Mouse (Mus musculus) MEL (cell line): ENCODE measurements around the gene Cflar. TPM values are rescaled to one million over a fixed set of nuclear protein-coding genes. Genes with fewer than 3 reads are reported as not detected.

Experiments
- DNase-seq: peaks from one replicate; pipeline ENCODE4 v3.0.0; 2011; ENCODE audit warnings: low read depth, low spot score
- H3K27ac ChIP-seq: 2 replicates; pipeline ENCODE4 v1.5.1; 2012; ENCODE audit warnings: low read depth, mild to moderate bottlenecking, control low read depth, low read length, moderate library complexity; ENCODE audit not compliant: control insufficient read depth
- H3K27me3 ChIP-seq, 2 experiments: fragments of 150-350 bp in 1 of 2; sonication (generic) in 1 of 2; 2 replicates each; pipeline ENCODE4 v1.6.1; 2012; ENCODE audit warnings: low read length in 2 of 2, mild to moderate bottlenecking in 2 of 2, improper control_type of control experiment in 1 of 2, moderate library complexity in 1 of 2; ENCODE audit not compliant: insufficient read depth in 2 of 2, control insufficient read depth in 1 of 2
- H3K36me3 ChIP-seq, 2 experiments: 2 replicates each; pipeline ENCODE4 v1.6.1; 2012 to 2014; ENCODE audit warnings: low read length in 2 of 2, improper control_type of control experiment in 1 of 2, inconsistent platforms in 1 of 2, mild to moderate bottlenecking in 1 of 2; ENCODE audit not compliant: insufficient read depth in 2 of 2, control insufficient read depth in 1 of 2
- H3K4me1 ChIP-seq, 2 experiments: fragments of 150-350 bp in 1 of 2; sonication (generic) in 1 of 2; 2 replicates each; pipeline ENCODE4 v1.6.1; 2012; ENCODE audit warnings: low read length in 2 of 2, improper control_type of control experiment in 1 of 2, mild to moderate bottlenecking in 1 of 2; ENCODE audit not compliant: insufficient read depth in 2 of 2, control insufficient read depth in 1 of 2
- H3K4me3 ChIP-seq, 2 experiments: fragments of 150-350 bp in 1 of 2; sonication (generic) in 1 of 2; 2 replicates each; pipeline ENCODE4 v1.5.1; 2012; ENCODE audit warnings: low read depth in 2 of 2, low read length in 2 of 2, mild to moderate bottlenecking in 2 of 2, moderate library complexity in 2 of 2, control low read depth in 1 of 2, improper control_type of control experiment in 1 of 2; ENCODE audit not compliant: control insufficient read depth in 1 of 2, insufficient read depth in 1 of 2
- H3K79me2 ChIP-seq: 2 replicates; pipeline ENCODE4 v1.6.1; 2012; ENCODE audit warnings: mild to moderate bottlenecking, low read length, moderate library complexity; ENCODE audit not compliant: control insufficient read depth, poor library complexity, insufficient read depth
- H3K9ac ChIP-seq: 2 replicates; pipeline ENCODE4 v1.6.1; 2012; ENCODE audit warnings: low read depth, mild to moderate bottlenecking, control low read depth, low read length, moderate library complexity; ENCODE audit not compliant: control insufficient read depth, poor library complexity, severe bottlenecking
- H3K9me3 ChIP-seq: fragments of 150-350 bp; sonication (generic); replicated peaks from 2 replicates; pipeline ENCODE4 v1.6.1; 2012; ENCODE audit warnings: mild to moderate bottlenecking, low read length, improper control_type of control experiment, moderate library complexity; ENCODE audit not compliant: insufficient read depth
- CHD1 ChIP-seq: IDR thresholded peaks from 2 replicates; pipeline ENCODE4 v1.6.1; 2012; ENCODE audit warnings: low read depth, mild to moderate bottlenecking, inconsistent platforms, low read length, improper control_type of control experiment
- CTCF ChIP-seq, 3 experiments: IDR thresholded peaks in 2 of 3; conservative IDR thresholded peaks in 1 of 3; 2 replicates each; pipeline ENCODE4 v1.5.1; 2011 to 2012; ENCODE audit warnings: low read length in 3 of 3, low read depth in 2 of 3, mild to moderate bottlenecking in 2 of 3, improper control_type of control experiment in 1 of 3, inconsistent platforms in 1 of 3, mixed read lengths in 1 of 3, moderate library complexity in 1 of 3; ENCODE audit not compliant: control insufficient read depth in 1 of 3, insufficient read depth in 1 of 3, poor library complexity in 1 of 3, severe bottlenecking in 1 of 3
- E2F4 ChIP-seq: IDR thresholded peaks from 2 replicates; pipeline ENCODE4 v1.6.1; 2011; ENCODE audit warnings: low read depth, low read length, improper control_type of control experiment, borderline replicate concordance
- ELF1 ChIP-seq: IDR thresholded peaks from 2 replicates; pipeline ENCODE4 v1.6.1; 2014; ENCODE audit warnings: low read depth, mild to moderate bottlenecking, inconsistent platforms, low read length, improper control_type of control experiment, moderate library complexity
- EP300 ChIP-seq, 2 experiments: IDR thresholded peaks; 2 replicates each; pipeline ENCODE4 v1.6.1; 2011; ENCODE audit warnings: improper control_type of control experiment in 2 of 2, low read length in 2 of 2, low read depth in 1 of 2, mild to moderate bottlenecking in 1 of 2
- ETS1 ChIP-seq: IDR thresholded peaks from 2 replicates; pipeline ENCODE4 v1.6.1; 2012; ENCODE audit warnings: low read depth, mild to moderate bottlenecking, inconsistent platforms, low read length, improper control_type of control experiment, moderate library complexity
- GABPA ChIP-seq: IDR thresholded peaks from 2 replicates; pipeline ENCODE4 v1.6.1; 2012; ENCODE audit warnings: low read depth, mild to moderate bottlenecking, inconsistent platforms, low read length, improper control_type of control experiment, moderate library complexity
- HCFC1 ChIP-seq: IDR thresholded peaks from 2 replicates; pipeline ENCODE4 v1.6.1; 2012; ENCODE audit warnings: low read depth, mild to moderate bottlenecking, inconsistent platforms, low read length, improper control_type of control experiment, moderate library complexity
- JUND ChIP-seq: IDR thresholded peaks from 2 replicates; pipeline ENCODE4 v1.6.1; 2011; ENCODE audit warnings: low read depth, mild to moderate bottlenecking, improper control_type of control experiment, low read length
- KAT2A ChIP-seq: conservative IDR thresholded peaks from 2 replicates; pipeline ENCODE4 v1.6.1; 2012; ENCODE audit warnings: low read depth, low read length, improper control_type of control experiment, inconsistent platforms
- MAFK ChIP-seq: IDR thresholded peaks from 2 replicates; pipeline ENCODE4 v1.6.1; 2011; ENCODE audit warnings: low read depth, mild to moderate bottlenecking, low read length, improper control_type of control experiment, borderline replicate concordance
- MYB ChIP-seq: IDR thresholded peaks from 2 replicates; pipeline ENCODE4 v1.6.1; 2011; ENCODE audit warnings: mild to moderate bottlenecking, low read depth, low read length, improper control_type of control experiment
- NELFE ChIP-seq: IDR thresholded peaks from 2 replicates; pipeline ENCODE4 v1.6.1; 2011; ENCODE audit warnings: low read depth, low read length, improper control_type of control experiment
- POLR2A ChIP-seq, 2 experiments: IDR thresholded peaks; 2 replicates each; pipeline ENCODE4 v1.6.1; 2011 to 2012; ENCODE audit warnings: low read length in 2 of 2, mild to moderate bottlenecking in 2 of 2, control low read depth in 1 of 2, improper control_type of control experiment in 1 of 2, low read depth in 1 of 2, moderate library complexity in 1 of 2; ENCODE audit not compliant: control insufficient read depth in 1 of 2, insufficient read depth in 1 of 2, poor library complexity in 1 of 2
- POLR2AphosphoS5 ChIP-seq: IDR thresholded peaks from 2 replicates; pipeline ENCODE4 v1.6.1; 2012; ENCODE audit warnings: low read depth, borderline replicate concordance, mild to moderate bottlenecking, inconsistent platforms, low read length, moderate library complexity, mixed read lengths
- RAD21 ChIP-seq: IDR thresholded peaks from 2 replicates; pipeline ENCODE4 v1.6.1; 2011; ENCODE audit warnings: mild to moderate bottlenecking, low read depth, low read length, improper control_type of control experiment
- TAL1 ChIP-seq: IDR thresholded peaks from 2 replicates; pipeline ENCODE4 v1.6.1; 2012; ENCODE audit warnings: mild to moderate bottlenecking, inconsistent platforms, low read length, moderate library complexity, mixed read lengths
- TCF12 ChIP-seq: IDR thresholded peaks from 2 replicates; pipeline ENCODE4 v1.6.1; 2014; ENCODE audit warnings: low read depth, mild to moderate bottlenecking, inconsistent platforms, low read length, improper control_type of control experiment, moderate library complexity
- UBTF ChIP-seq: IDR thresholded peaks from 2 replicates; pipeline ENCODE4 v1.6.1; 2012; ENCODE audit warnings: low read depth, mild to moderate bottlenecking, inconsistent platforms, low read length, improper control_type of control experiment, moderate library complexity, borderline replicate concordance; ENCODE audit not compliant: insufficient read depth
- USF1 ChIP-seq: IDR thresholded peaks from 2 replicates; pipeline ENCODE4 v1.6.1; 2014; ENCODE audit warnings: low read depth, mild to moderate bottlenecking, inconsistent platforms, low read length, improper control_type of control experiment, moderate library complexity
- ZNF384 ChIP-seq: IDR thresholded peaks from 2 replicates; pipeline ENCODE4 v1.6.1; 2012; ENCODE audit warnings: low read depth, mild to moderate bottlenecking, inconsistent platforms, low read length, improper control_type of control experiment
- polyA plus RNA-seq, 2 experiments: library from polyadenylated mRNA; stranded (reverse) in 1 of 2; unstranded in 1 of 2; fragments of >175 nt in 1 of 2; fragments of >200 nt in 1 of 2; gene quantifications; 2 replicates each; pipeline versions ENCODE4 v1.2.1 to v1.2.4; 2012; ENCODE audit warnings: low replicate concordance in 2 of 2, low read depth in 1 of 2; ENCODE audit not compliant: insufficient read length in 2 of 2, insufficient read depth in 1 of 2, missing spikeins in 1 of 2
- total RNA-seq: library from RNA; depleted of rRNA; stranded (reverse); fragments of 300-350 nt; gene quantifications from 2 replicates; pipeline ENCODE4 v1.2.3, GENCODE M21; 2012

Cflar gene
- total and polyA plus RNA-seq, 3 experiments: 13.1 to 13.2 TPM; not detected in 1

DNA sequence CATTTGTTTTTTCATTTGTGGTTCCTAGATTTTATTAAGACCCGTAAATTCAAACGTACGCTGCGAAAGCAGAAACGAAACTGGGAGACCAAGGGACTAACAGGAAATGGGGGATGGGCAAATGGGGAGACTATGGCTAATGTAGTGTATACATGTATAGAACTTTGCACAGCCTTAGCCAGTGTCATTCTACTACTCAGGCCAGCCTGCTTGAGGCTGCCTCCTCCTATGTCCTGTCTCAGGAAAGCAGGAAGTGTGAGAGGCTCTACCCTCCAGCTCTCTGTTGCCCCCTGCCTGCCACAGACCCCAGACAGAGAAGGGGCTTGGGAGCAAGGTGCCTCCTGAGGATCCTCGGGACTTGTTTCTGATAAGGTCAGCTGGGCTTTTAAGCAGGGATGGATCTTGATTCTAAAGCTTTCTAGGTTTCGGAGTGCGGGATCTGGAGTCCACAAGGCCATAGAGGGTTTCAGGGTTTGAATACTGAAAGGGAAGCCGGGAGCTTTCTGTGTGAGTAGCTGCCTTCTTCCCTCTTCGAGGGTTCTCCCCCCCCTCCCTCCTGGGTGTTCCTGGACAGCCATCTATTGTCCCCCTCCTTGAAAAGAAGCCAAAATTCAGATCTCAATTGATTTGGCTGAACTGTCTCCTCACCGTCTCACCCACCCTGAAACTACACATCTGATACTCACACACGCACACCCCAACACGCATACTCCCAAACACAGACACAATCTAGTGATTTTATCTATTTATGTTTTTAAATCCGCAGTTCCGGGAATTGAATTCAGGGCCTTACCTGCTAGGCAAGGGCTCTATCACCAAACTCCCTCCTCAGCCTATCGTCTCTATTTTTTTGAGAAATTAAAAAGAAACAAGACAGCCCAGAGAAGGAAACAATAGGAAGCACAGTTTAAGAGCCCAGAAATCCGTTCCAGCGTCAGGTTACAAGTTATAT is 91.3 kb downstream of the Cflar start (continued):
- TF ChIP-seq ETS1 (peak; percentile 53), TAL1 (no peak), MYB (no peak), TCF12 (no peak), CHD1 (no peak), MAFK (no peak), EP300 (IDR thresholded peaks at IDR 0.05; ENCODE audit: low read depth in 1 of 2, low read length in 2 of 2) (peak in 1 of 2 experiments; percentile 15; a peak in 2 of 4 replicates), USF1 (no peak)

GRCm38 (mm10) chr1:58803531-58803930 is 92.2 kb downstream of the Cflar start:
- DNase-seq: peak; percentile 63
- Histone ChIP-seq H3K27me3 (no peaks in the 10 kb centered on the region), H3K9ac (peak overlapping the region; percentile 66), H3K79me2 (peaks cover 8% of the 10 kb centered on the region), H3K27ac (peak overlapping the region; percentile 62), H3K9me3 (no peaks in the 10 kb centered on the region), H3K36me3 (peaks cover 0 to 5% of the 10 kb centered on the region in 2 experiments; a peak in 2 of 4 replicates), H3K4me1 (no peaks in the 10 kb centered on the region), H3K4me3 (peak overlapping the region; percentile 51 to 67)
- TF ChIP-seq ZNF384 (0 out of 2 replicates have a peak, but pooled peaks have one; percentile 29), USF1 (no peak), TCF12 (no peak), JUND (no peak), HCFC1 (no peak), POLR2A (IDR thresholded peaks at IDR 0.05; ENCODE audit: control insufficient read depth in 1 of 2, insufficient read depth in 1 of 2, low read depth in 1 of 2, low read length in 2 of 2, poor library complexity in 1 of 2) (no peak), E2F4 (no peak), MYB (no peak), ELF1 (peak; percentile 50; the same call in 1 of the 2 replicates), GABPA (no peak)

- no peak overlapping the region for H3K9ac ChIP-seq
- H3K27me3 ChIP-seq: no peaks in the 10 kb centered on the region
- peaks cover 5% of the 10 kb centered on the region for H3K79me2 ChIP-seq
- peaks cover 2 to 3% of the 10 kb centered on the region in 2 experiments; a peak in 2 of 4 replicates for H3K36me3 ChIP-seq
- no peaks in the 10 kb centered on the region for H3K9me3 ChIP-seq
- H3K4me1 ChIP-seq: no peaks in the 10 kb centered on the region
- no peak overlapping the region for H3K4me3 ChIP-seq
- DNase-seq: no peak
- no peak overlapping the region for H3K27ac ChIP-seq
- TF ChIP-seq MAFK (no peak), CHD1 (no peak), NELFE (no peak), KAT2A (no peak), POLR2AphosphoS5 (no peak), UBTF (no peak), POLR2A (IDR thresholded peaks at IDR 0.05; ENCODE audit: control insufficient read depth in 1 of 2, insufficient read depth in 1 of 2, low read depth in 1 of 2, low read length in 2 of 2, poor library complexity in 1 of 2) (no peak), HCFC1 (no peak), CTCF (IDR thresholded peaks at IDR 0.05 in 2 of 3, conservative IDR thresholded peaks at IDR 0.05 in 1 of 3; ENCODE audit: control insufficient read depth in 1 of 3, insufficient read depth in 1 of 3, low read depth in 2 of 3, low read length in 3 of 3, poor library complexity in 1 of 3, severe bottlenecking in 1 of 3) (no peak), RAD21 (no peak)
Measured at GRCm38 (mm10) chr1:58806651-58807050, 95.3 kb downstream of the Cflar start.
